Mouse (Mus musculus): ENCODE measurements around the gene Pp2d1. TPM values are rescaled to one million over a fixed set of nuclear protein-coding genes. Genes with fewer than 3 reads are reported as not detected.

Pp2d1 gene
- total RNA-seq, 1 experiment: 0.31 TPM

DNA sequence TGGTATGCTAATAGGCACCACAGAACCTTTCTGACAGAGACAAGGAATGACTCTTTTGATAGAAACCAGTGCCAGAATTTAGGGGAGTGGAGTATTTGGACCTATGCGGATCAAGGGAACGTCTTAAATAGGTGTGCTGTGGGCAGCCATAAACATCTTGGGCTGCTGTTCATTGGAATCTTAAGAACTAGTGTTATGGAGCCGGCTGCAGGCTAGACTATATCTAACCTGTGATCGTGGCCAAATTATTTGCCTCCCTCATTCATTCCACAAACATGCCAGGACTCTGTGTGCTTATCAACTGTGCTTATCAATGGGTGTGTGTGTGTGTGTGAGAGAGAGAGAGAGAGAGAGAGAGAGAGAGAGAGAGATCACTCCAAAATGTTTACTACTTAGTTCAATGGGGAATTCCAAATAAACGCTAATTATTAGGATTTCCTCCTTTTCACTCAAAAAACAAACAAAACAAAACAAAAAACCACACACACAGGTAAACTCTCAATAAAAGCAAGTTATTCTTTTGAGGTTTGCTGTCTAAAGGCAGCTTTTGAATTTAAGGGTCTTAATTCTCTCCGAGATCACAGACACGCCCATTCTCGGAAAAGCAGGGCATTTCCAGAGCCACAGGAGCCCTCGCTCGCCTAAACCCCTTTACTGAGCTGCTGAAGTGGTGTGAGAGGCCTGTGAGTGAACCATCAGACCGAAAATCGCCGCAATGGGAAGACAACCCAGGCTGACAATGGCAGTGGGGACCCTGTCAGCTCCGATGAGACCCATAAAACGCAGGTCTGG, 61.0 kb downstream of the Pp2d1 start:
- Histone ChIP-seq H3K27ac (ENCODE audit: insufficient read depth, low read depth, low read length, poor library complexity, severe bottlenecking) (peak overlapping the region; percentile 96), H3K4me1 (ENCODE audit: control insufficient read depth in 2 of 2, insufficient read depth in 2 of 2, low read length in 2 of 2, poor library complexity in 1 of 2) (peaks cover 8 to 11% of the 10 kb centered on the region in 2 experiments; a peak in 3 of 4 replicates), H3K9ac (ENCODE audit: insufficient read depth, low read depth, low read length, poor library complexity, severe bottlenecking) (peak overlapping the region; percentile 93), H3K4me3 (ENCODE audit: insufficient read depth in 1 of 2, low read depth in 1 of 2, low read length in 2 of 2, poor library complexity in 1 of 2, severe bottlenecking in 1 of 2) (peak overlapping the region; percentile 88 to 94), H3K9me3 (ENCODE audit: control insufficient read depth, insufficient read depth, low read depth, low read length) (no peaks in the 10 kb centered on the region), H3K36me3 (ENCODE audit: control insufficient read depth, insufficient read depth, low read length, poor library complexity, severe bottlenecking) (no peaks in the 10 kb centered on the region)
- TF ChIP-seq ZC3H11A (IDR thresholded peaks at IDR 0.05; ENCODE audit: borderline replicate concordance, low read depth, low read length): no peak
- DNase-seq (ENCODE audit: low read depth, low spot score): no peak
- in situ Hi-C loops (cut with MboI; ENCODE audit: low sequenced_read_pairs in 2 of 2, unreplicated experiment in 2 of 2): no loop called here

GRCm38 (mm10) chr17:53468697-53469096, 70.6 kb downstream of the Pp2d1 start:
- in situ Hi-C loops (cut with MboI; ENCODE audit: low sequenced_read_pairs in 2 of 2, unreplicated experiment in 2 of 2): no loop called here
- no peak overlapping the region for H3K9ac ChIP-seq (ENCODE audit: insufficient read depth, low read depth, low read length, poor library complexity, severe bottlenecking)
- TF ChIP-seq MAFK (IDR thresholded peaks at IDR 0.05; ENCODE audit: insufficient read depth, low read depth, low read length) (no peak), CHD2 (IDR thresholded peaks at IDR 0.05; ENCODE audit: low read depth, low read length) (no peak), HCFC1 (IDR thresholded peaks at IDR 0.05; ENCODE audit: borderline replicate concordance, insufficient read depth, low read length) (no peak), ZC3H11A (IDR thresholded peaks at IDR 0.05; ENCODE audit: borderline replicate concordance, low read depth, low read length) (no peak), ZNF384 (IDR thresholded peaks at IDR 0.05; ENCODE audit: low read depth, low read length) (no peak)
- H3K27ac ChIP-seq (ENCODE audit: insufficient read depth, low read depth, low read length, poor library complexity, severe bottlenecking): no peak overlapping the region
- H3K4me3 ChIP-seq (ENCODE audit: insufficient read depth in 1 of 2, low read depth in 1 of 2, low read length in 2 of 2, poor library complexity in 1 of 2, severe bottlenecking in 1 of 2): no peak overlapping the region
- H3K9me3 ChIP-seq (ENCODE audit: control insufficient read depth, insufficient read depth, low read depth, low read length): no peaks in the 10 kb centered on the region
- H3K36me3 ChIP-seq (ENCODE audit: control insufficient read depth, insufficient read depth, low read length, poor library complexity, severe bottlenecking): no peaks in the 10 kb centered on the region
- DNase-seq (ENCODE audit: low read depth, low spot score): no peak
- H3K4me1 ChIP-seq (ENCODE audit: control insufficient read depth in 2 of 2, insufficient read depth in 2 of 2, low read length in 2 of 2, poor library complexity in 1 of 2): peaks cover 0 to 1% of the 10 kb centered on the region in 2 experiments; a peak in 1 of 4 replicates

GRCm38 (mm10) chr17:53465569-53465968, 73.7 kb downstream of the Pp2d1 start:
- Histone ChIP-seq H3K4me3 (ENCODE audit: insufficient read depth in 1 of 2, low read depth in 1 of 2, low read length in 2 of 2, poor library complexity in 1 of 2, severe bottlenecking in 1 of 2) (no peak overlapping the region), H3K4me1 (ENCODE audit: control insufficient read depth in 2 of 2, insufficient read depth in 2 of 2, low read length in 2 of 2, poor library complexity in 1 of 2) (peaks cover 0 to 4% of the 10 kb centered on the region in 2 experiments; a peak in 2 of 4 replicates), H3K36me3 (ENCODE audit: control insufficient read depth, insufficient read depth, low read length, poor library complexity, severe bottlenecking) (no peaks in the 10 kb centered on the region), H3K9me3 (ENCODE audit: control insufficient read depth, insufficient read depth, low read depth, low read length) (no peaks in the 10 kb centered on the region), H3K9ac (ENCODE audit: insufficient read depth, low read depth, low read length, poor library complexity, severe bottlenecking) (no peak overlapping the region), H3K27ac (ENCODE audit: insufficient read depth, low read depth, low read length, poor library complexity, severe bottlenecking) (no peak overlapping the region)
- DNase-seq (ENCODE audit: low read depth, low spot score): peak; percentile 51
- in situ Hi-C loops (cut with MboI; ENCODE audit: low sequenced_read_pairs in 2 of 2, unreplicated experiment in 2 of 2): no loop called here
- TF ChIP-seq ZNF384 (IDR thresholded peaks at IDR 0.05; ENCODE audit: low read depth, low read length) (no peak), MAFK (IDR thresholded peaks at IDR 0.05; ENCODE audit: insufficient read depth, low read depth, low read length) (no peak), ZC3H11A (IDR thresholded peaks at IDR 0.05; ENCODE audit: borderline replicate concordance, low read depth, low read length) (no peak), HCFC1 (IDR thresholded peaks at IDR 0.05; ENCODE audit: borderline replicate concordance, insufficient read depth, low read length) (no peak), CHD2 (IDR thresholded peaks at IDR 0.05; ENCODE audit: low read depth, low read length) (no peak)

DNA sequence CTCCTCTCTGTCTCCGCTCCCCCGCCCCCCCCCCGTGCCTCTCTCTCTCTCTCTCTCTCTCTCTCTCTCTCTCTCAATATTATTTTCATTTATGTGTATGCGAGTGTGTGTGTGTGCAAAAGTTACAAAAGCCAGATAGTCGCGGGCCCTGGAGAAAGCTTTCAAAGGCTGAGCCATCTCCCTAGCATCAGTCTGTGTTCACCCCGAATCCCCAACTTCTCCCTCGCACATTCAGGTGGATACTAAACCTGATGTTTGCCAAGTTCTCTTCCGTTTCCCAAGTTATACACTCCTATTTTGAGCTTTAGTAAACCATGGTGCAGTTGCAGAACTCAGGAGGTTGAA, 75.8 kb downstream of the Pp2d1 start:
- peak overlapping the region in 1 of 2 experiments; percentile 39; a peak in 1 of 4 replicates for H3K4me3 ChIP-seq (ENCODE audit: insufficient read depth in 1 of 2, low read depth in 1 of 2, low read length in 2 of 2, poor library complexity in 1 of 2, severe bottlenecking in 1 of 2)
- TF ChIP-seq ZNF384 (IDR thresholded peaks at IDR 0.05; ENCODE audit: low read depth, low read length) (no peak), CHD2 (IDR thresholded peaks at IDR 0.05; ENCODE audit: low read depth, low read length) (no peak), MAFK (IDR thresholded peaks at IDR 0.05; ENCODE audit: insufficient read depth, low read depth, low read length) (no peak), HCFC1 (IDR thresholded peaks at IDR 0.05; ENCODE audit: borderline replicate concordance, insufficient read depth, low read length) (no peak), ZC3H11A (IDR thresholded peaks at IDR 0.05; ENCODE audit: borderline replicate concordance, low read depth, low read length) (no peak)
- peaks cover 0 to 4% of the 10 kb centered on the region in 2 experiments; a peak in 2 of 4 replicates for H3K4me1 ChIP-seq (ENCODE audit: control insufficient read depth in 2 of 2, insufficient read depth in 2 of 2, low read length in 2 of 2, poor library complexity in 1 of 2)
- H3K27ac ChIP-seq (ENCODE audit: insufficient read depth, low read depth, low read length, poor library complexity, severe bottlenecking): no peak overlapping the region
- no peaks in the 10 kb centered on the region for H3K9me3 ChIP-seq (ENCODE audit: control insufficient read depth, insufficient read depth, low read depth, low read length)
- DNase-seq (ENCODE audit: low read depth, low spot score): no peak
- no peak overlapping the region for H3K9ac ChIP-seq (ENCODE audit: insufficient read depth, low read depth, low read length, poor library complexity, severe bottlenecking)
- in situ Hi-C loops (cut with MboI; ENCODE audit: low sequenced_read_pairs in 2 of 2, unreplicated experiment in 2 of 2): no loop called here
- no peaks in the 10 kb centered on the region for H3K36me3 ChIP-seq (ENCODE audit: control insufficient read depth, insufficient read depth, low read length, poor library complexity, severe bottlenecking)

All from ES-E14 (cell line).